Mouse (Mus musculus) cerebellum, adult 2 months (tissue): ENCODE data around the gene Gp1ba.

ENCODE experiments used
- CTCF ChIP-seq: fragments of 200-500 bp; IDR thresholded peaks from 2 replicates; pipeline ENCODE4 v1.5.1; 2011; ENCODE audit warnings: low read depth, mild to moderate bottlenecking, control low read depth, low read length, moderate library complexity, borderline replicate concordance; ENCODE audit not compliant: insufficient read depth
- POLR2A ChIP-seq: fragments of 200-500 bp; IDR thresholded peaks from 2 replicates; pipeline ENCODE4 v1.6.1; 2011; ENCODE audit warnings: low read length, control low read depth, borderline replicate concordance; ENCODE audit not compliant: insufficient read depth

GRCm38 (mm10) chr11:70615516-70616093 is 23.3 kb upstream of the Gp1ba start, which contains the start of gene 4930544D05Rik:
- TF ChIP-seq POLR2A (no peak), CTCF (no peak)
